Mouse (Mus musculus): ENCODE results near the gene Tnik. TPM values are rescaled to one million over a fixed set of nuclear protein-coding genes. Genes with fewer than 3 reads are reported as not detected.

The Tnik gene
- total RNA-seq, 4 experiments from 2014 or later, result 21.9 to 29.9 (median 27.9) TPM

GRCm38 (mm10) chr3:28699601-28700000, 436.6 kb downstream of the Tnik start:
- DNase-seq (ENCODE audit: low spot score in 2 of 2), result no peak

- DNase-seq (ENCODE audit: low spot score in 2 of 2), result no peak
Measured at GRCm38 (mm10) chr3:28705522-28706137, 442.6 kb downstream of the Tnik start.

- DNase-seq (ENCODE audit: low spot score in 2 of 2), result no peak
Measured at GRCm38 (mm10) chr3:28706736-28707135, 443.7 kb downstream of the Tnik start.

GRCm38 (mm10) chr3:28709740-28710139, 446.7 kb downstream of the Tnik start:
- no peak for DNase-seq (ENCODE audit: low spot score in 2 of 2)

GRCm38 (mm10) chr3:28713913-28714698, 451.1 kb downstream of the Tnik start:
- no peak for DNase-seq (ENCODE audit: low spot score in 2 of 2)

GRCm38 (mm10) chr3:28718521-28718920, 455.5 kb downstream of the Tnik start:
- DNase-seq (ENCODE audit: low spot score in 2 of 2), result no peak

- DNase-seq (ENCODE audit: low spot score in 2 of 2), result no peak
Measured at GRCm38 (mm10) chr3:28721218-28721617, 458.2 kb downstream of the Tnik start.

GRCm38 (mm10) chr3:28721838-28722237, 458.8 kb downstream of the Tnik start:
- DNase-seq (ENCODE audit: low spot score in 2 of 2), result no peak

- DNase-seq (ENCODE audit: low spot score in 2 of 2), result no peak
Measured at GRCm38 (mm10) chr3:28722531-28722930, 459.5 kb downstream of the Tnik start.

- no peak for DNase-seq (ENCODE audit: low spot score in 2 of 2)
Measured at GRCm38 (mm10) chr3:28723534-28723933, 460.5 kb downstream of the Tnik start.

GRCm38 (mm10) chr3:28725203-28725602, 462.2 kb downstream of the Tnik start:
- no peak for DNase-seq (ENCODE audit: low spot score in 2 of 2)

Small RNAs within 50 kb of the gene (microRNA-seq; reads per million reads assigned to microRNA genes)
- gene Mir466q, result not detected
